Mouse (Mus musculus) hindbrain, embryonic 10.5 days (tissue): ENCODE data around the gene Ppp1r3d. TPM values are rescaled to one million over a fixed set of nuclear protein-coding genes. Genes with fewer than 3 reads are reported as not detected.

Source experiments
- DNase-seq: peaks from one replicate; pipeline ENCODE4 v3.0.0-alpha.2; 2017; ENCODE audit warnings: low spot score
- H3K27ac ChIP-seq: fragments of 300-500 bp; sonication (generic); 2 replicates; pipeline ENCODE4 v1.5.1; 2016; ENCODE audit warnings: mild to moderate bottlenecking, moderate library complexity
- H3K27me3 ChIP-seq: fragments of 300-500 bp; sonication (generic); 2 replicates; pipeline ENCODE4 v1.6.1; 2016; ENCODE audit warnings: mild to moderate bottlenecking; ENCODE audit not compliant: poor library complexity, insufficient read depth, severe bottlenecking
- H3K36me3 ChIP-seq: fragments of 300-500 bp; sonication (generic); 2 replicates; pipeline ENCODE4 v1.6.1; 2016; ENCODE audit warnings: mild to moderate bottlenecking, moderate library complexity
- H3K4me1 ChIP-seq: fragments of 300-500 bp; sonication (generic); replicated peaks from 2 replicates; pipeline ENCODE4 v1.6.1; 2016; ENCODE audit warnings: mild to moderate bottlenecking
- H3K4me3 ChIP-seq: fragments of 300-500 bp; sonication (generic); 2 replicates; pipeline ENCODE4 v1.5.1; 2016; ENCODE audit warnings: mild to moderate bottlenecking, moderate library complexity
- H3K9me3 ChIP-seq: fragments of 300-500 bp; sonication (generic); 2 replicates; pipeline ENCODE4 v1.6.1; 2016; ENCODE audit warnings: mild to moderate bottlenecking, moderate library complexity
- WGBS: fragments of 180-500 bp; shearing (Covaris S2); methylation state at CpG from one replicate; pipeline ENCODE4 v1.1.7; 2016; 5-methylcytosine and 5-hydroxymethylcytosine counted together
- polyA plus RNA-seq: library from polyadenylated mRNA; unstranded; fragments of >200 nt; fragmentation: Nextera tagmentation; extraction: Ambion mirVana; gene quantifications from 2 replicates; pipeline ENCODE4 v1.2.1, GENCODE M21; 2016

Gene Ppp1r3d
- polyA plus RNA-seq, 1 experiment from 2014 or later: 1.3 TPM

DNA sequence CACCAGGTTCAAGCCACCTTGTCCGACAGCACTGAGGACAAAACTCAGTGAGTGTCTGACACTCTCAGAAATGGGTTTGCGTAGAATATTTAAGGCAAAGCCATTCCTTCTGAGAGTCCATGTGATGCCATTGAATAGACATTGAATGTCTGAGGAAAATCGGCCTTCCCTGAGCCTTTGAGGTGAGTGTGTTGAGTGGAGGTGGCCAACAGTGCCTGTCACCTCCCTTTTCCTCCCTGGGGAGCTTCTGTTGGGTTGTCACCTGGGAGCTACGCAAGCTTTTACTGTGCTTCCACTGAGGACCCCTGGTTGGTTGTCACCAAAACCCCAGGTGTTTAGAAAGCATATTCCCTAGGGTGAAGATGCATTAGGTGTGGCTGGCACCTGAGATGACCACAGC lies 14.4 kb upstream of the Ppp1r3d start:
- H3K9me3 ChIP-seq: no peaks in the 10 kb centered on the region
- DNase-seq: no peak
- H3K27ac ChIP-seq: no peak overlapping the region
- H3K4me1 ChIP-seq: no peaks in the 10 kb centered on the region
- H3K4me3 ChIP-seq: no peak overlapping the region
- no peaks in the 10 kb centered on the region for H3K36me3 ChIP-seq
- WGBS: 88% methylated on average over 4 of the region's 4 CpGs
- no peaks in the 10 kb centered on the region for H3K27me3 ChIP-seq

DNA sequence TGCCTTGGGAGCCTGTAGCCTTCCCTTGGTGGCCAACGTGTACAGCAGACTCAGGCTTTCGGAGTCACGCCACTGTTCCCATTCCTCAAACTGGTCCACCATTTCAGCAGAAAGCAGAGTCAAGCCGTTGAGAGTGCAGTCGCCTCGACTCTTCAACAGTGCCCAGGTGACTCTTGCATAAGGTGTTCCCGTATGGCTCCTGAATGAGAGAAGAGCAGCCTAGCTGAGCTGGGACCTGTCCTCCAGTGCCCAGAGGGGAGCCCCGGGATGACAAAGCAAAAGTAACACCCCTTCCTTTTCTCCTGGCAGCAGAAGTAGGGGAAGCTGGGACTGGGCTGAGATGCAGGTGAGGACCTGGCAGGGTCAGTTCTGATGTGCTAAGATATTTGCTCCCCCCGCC lies 13.9 kb upstream of the Ppp1r3d start:
- DNase-seq: no peak
- Histone ChIP-seq H3K4me1 (no peaks in the 10 kb centered on the region), H3K27me3 (no peaks in the 10 kb centered on the region), H3K9me3 (no peaks in the 10 kb centered on the region), H3K36me3 (no peaks in the 10 kb centered on the region), H3K27ac (no peak overlapping the region), H3K4me3 (no peak overlapping the region)
- 82% methylated on average over 9 of the region's 9 CpGs for WGBS

DNA sequence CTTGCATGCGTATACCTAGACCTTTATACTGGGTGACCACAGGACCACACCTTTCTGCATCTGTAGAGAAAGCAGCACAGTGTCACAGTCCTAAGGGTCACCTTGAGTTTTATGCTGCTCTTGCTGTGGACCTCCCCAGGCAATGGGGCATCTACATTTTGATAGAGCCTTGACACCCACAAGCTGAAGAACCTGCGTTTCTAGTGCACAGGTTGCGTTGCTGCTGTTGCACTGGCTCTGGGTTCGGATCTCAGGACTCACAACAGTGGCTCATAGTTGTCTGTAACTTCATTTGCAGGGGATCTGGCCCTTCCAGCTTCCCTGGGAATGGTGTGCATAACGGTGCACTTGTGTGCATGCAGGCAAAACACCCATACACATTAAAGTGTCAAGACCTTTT lies 12.9 kb upstream of the Ppp1r3d start:
- no peak for DNase-seq
- Histone ChIP-seq H3K36me3 (no peaks in the 10 kb centered on the region), H3K27me3 (no peaks in the 10 kb centered on the region), H3K9me3 (no peaks in the 10 kb centered on the region), H3K4me3 (no peak overlapping the region), H3K4me1 (peaks cover 5% of the 10 kb centered on the region; the same call in 1 of the 2 replicates), H3K27ac (no peak overlapping the region)
- 88% methylated on average over 5 of the region's 5 CpGs for WGBS

GRCm38 (mm10) chr2:178426229-178426628 lies 12.0 kb upstream of the Ppp1r3d start:
- 0 out of 2 replicates have a peak, but pooled peaks cover under 1% of the 10 kb centered on the region for H3K27me3 ChIP-seq
- 52% methylated on average over 4 of the region's 4 CpGs for WGBS
- H3K36me3 ChIP-seq: no peaks in the 10 kb centered on the region
- DNase-seq: no peak
- H3K4me1 ChIP-seq: peaks cover 12% of the 10 kb centered on the region
- no peaks in the 10 kb centered on the region for H3K9me3 ChIP-seq
- H3K4me3 ChIP-seq: no peak overlapping the region
- no peak overlapping the region for H3K27ac ChIP-seq

DNA sequence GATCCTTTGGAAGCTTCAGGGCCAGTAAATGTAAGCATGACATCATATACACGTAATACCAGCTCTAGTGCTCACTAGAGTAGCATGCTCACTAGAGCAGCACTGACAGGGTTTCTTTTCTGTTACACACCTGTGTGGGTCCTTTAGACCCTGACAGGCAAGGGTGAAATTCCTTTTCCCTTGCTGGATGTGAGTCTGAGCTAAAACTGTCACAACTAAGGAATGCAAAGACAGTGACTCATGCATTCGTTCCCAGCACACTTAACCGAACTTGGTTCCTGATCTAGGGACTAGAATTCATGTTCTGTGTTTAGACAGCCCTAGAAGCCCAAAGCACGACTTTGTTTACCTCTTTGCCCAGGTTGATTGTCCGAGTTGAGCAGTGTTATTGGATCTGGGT lies 9.0 kb upstream of the Ppp1r3d start:
- Histone ChIP-seq H3K4me3 (no peak overlapping the region), H3K9me3 (no peaks in the 10 kb centered on the region), H3K36me3 (no peaks in the 10 kb centered on the region), H3K4me1 (peaks cover 19% of the 10 kb centered on the region), H3K27me3 (0 out of 2 replicates have a peak, but pooled peaks cover 3% of the 10 kb centered on the region), H3K27ac (peak overlapping the region; percentile 35; the same call in 1 of the 2 replicates)
- WGBS: 83% methylated on average over 5 of the region's 5 CpGs
- DNase-seq: no peak

DNA sequence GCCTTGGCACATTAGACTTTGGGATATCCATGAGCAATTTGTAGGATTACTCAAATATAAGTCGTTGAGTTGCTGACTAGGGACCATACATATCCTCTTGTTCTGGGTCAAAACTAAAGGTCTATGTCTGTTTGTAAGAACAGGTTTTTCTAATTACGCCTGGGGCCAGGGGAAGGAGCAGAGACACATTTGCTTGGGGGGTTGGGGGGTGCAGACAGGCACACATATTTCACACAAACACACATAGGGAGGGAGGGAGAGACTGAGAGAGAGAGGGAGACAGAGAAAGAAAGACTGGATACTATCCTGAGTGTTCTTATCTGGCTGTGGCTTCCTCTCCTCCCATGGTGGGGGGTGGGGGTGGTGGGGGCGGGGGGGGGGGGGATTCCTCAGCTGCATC lies 7.9 kb upstream of the Ppp1r3d start:
- H3K9me3 ChIP-seq: no peaks in the 10 kb centered on the region
- 46% methylated on average over 3 of the region's 3 CpGs for WGBS
- H3K4me3 ChIP-seq: no peak overlapping the region
- H3K27ac ChIP-seq: peak overlapping the region; percentile 50; the same call in 1 of the 2 replicates
- H3K4me1 ChIP-seq: peaks cover 19% of the 10 kb centered on the region
- no peaks in the 10 kb centered on the region for H3K36me3 ChIP-seq
- H3K27me3 ChIP-seq: 0 out of 2 replicates have a peak, but pooled peaks cover 3% of the 10 kb centered on the region
- no peak for DNase-seq

DNA sequence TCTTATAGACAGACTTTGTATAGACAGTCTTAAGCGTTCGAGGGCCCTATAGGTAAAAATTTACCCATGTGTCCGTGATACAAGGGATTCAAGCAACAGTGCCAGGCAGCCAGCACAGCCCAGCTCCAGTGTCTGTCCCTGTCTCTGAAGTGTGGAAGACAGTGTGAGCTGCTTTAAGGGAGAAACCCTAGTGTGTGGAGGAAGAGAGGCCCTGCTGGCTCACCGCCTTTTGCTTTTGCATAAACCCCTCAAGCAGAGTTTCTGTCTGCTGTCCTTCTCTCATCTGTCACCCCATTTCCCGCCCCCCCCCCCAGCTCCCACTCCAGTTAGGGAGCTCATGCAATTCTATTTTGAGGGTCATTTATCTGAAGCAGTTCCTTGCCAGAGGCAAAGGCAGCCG lies 7.3 kb upstream of the Ppp1r3d start:
- Histone ChIP-seq H3K9me3 (no peaks in the 10 kb centered on the region), H3K36me3 (no peaks in the 10 kb centered on the region), H3K27ac (peak overlapping the region; percentile 35; the same call in 1 of the 2 replicates), H3K4me3 (no peak overlapping the region), H3K27me3 (0 out of 2 replicates have a peak, but pooled peaks cover 3% of the 10 kb centered on the region), H3K4me1 (peaks cover 19% of the 10 kb centered on the region)
- DNase-seq: no peak
- WGBS: 49% methylated on average over 6 of the region's 6 CpGs

DNA sequence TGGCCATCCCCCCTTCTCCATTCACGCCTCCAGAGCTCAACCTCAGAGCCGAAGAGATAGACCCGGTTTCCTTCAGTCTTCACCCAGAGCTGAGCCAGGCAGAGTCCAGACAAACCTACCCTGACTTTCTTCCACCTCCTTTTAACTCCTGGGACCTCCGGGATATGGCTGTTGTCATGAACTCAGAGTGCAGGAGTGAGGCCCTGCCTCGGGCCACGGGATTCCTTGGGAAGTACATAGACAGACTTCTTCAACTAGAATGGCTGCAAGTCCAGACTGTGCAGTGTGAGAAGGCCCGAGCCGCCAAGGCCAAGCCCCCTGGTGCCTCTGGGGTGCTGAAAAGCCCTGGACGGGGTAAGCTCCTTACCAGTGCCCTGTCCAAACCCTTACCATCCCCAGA lies 6.3 kb upstream of the Ppp1r3d start:
- H3K4me1 ChIP-seq: peaks cover 19% of the 10 kb centered on the region
- WGBS: 77% methylated on average over 9 of the region's 9 CpGs
- no peak overlapping the region; the same call in 1 of the 2 replicates for H3K27ac ChIP-seq
- no peak for DNase-seq
- no peaks in the 10 kb centered on the region for H3K36me3 ChIP-seq
- no peak overlapping the region for H3K4me3 ChIP-seq
- H3K27me3 ChIP-seq: 0 out of 2 replicates have a peak, but pooled peaks cover 8% of the 10 kb centered on the region
- no peaks in the 10 kb centered on the region for H3K9me3 ChIP-seq

GRCm38 (mm10) chr2:178416970-178417369 lies 2.7 kb upstream of the Ppp1r3d start:
- Histone ChIP-seq H3K4me1 (peaks cover 35% of the 10 kb centered on the region), H3K27ac (no peak overlapping the region), H3K4me3 (no peak overlapping the region), H3K27me3 (peaks cover 42% of the 10 kb centered on the region), H3K36me3 (no peaks in the 10 kb centered on the region), H3K9me3 (no peaks in the 10 kb centered on the region)
- DNase-seq: no peak
- 72% methylated on average over 4 of the region's 4 CpGs for WGBS

DNA sequence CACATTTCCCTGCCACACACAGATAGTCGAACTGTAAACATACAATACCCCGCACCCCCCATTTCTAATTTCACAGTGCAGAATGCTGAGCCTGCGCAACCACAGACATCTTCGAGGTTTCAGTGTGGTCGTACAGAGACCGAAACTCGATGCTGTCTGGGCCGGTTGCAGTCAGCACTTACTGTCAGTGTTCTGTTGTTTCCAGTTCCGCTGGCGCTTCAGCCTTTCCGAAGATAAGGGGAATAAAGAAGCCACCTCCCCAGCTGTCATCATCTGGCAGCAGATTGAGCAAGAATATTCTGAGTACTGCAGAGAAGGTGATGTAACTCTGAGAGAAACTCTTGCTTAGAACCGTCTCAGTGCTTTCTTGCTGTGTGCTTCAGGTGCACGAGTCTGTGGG lies 2.2 kb upstream of the Ppp1r3d start:
- Histone ChIP-seq H3K4me3 (no peak overlapping the region), H3K27me3 (peaks cover 47% of the 10 kb centered on the region), H3K36me3 (no peaks in the 10 kb centered on the region), H3K27ac (no peak overlapping the region), H3K4me1 (peaks cover 31% of the 10 kb centered on the region), H3K9me3 (no peaks in the 10 kb centered on the region)
- DNase-seq: no peak
- 75% methylated on average over 13 of the region's 13 CpGs for WGBS

- peak overlapping the region; percentile 81; the same call in 1 of the 2 replicates for H3K27ac ChIP-seq
- no peak for DNase-seq
- peak overlapping the region; percentile 77 for H3K4me3 ChIP-seq
- peaks cover 46% of the 10 kb centered on the region for H3K27me3 ChIP-seq
- H3K36me3 ChIP-seq: no peaks in the 10 kb centered on the region
- WGBS: 38% methylated on average over 3 of the region's 3 CpGs
- no peaks in the 10 kb centered on the region for H3K9me3 ChIP-seq
- H3K4me1 ChIP-seq: peaks cover 23% of the 10 kb centered on the region
These were observed 827 bp upstream of the Ppp1r3d start for GRCm38 (mm10) chr2:178415150-178415448.

DNA sequence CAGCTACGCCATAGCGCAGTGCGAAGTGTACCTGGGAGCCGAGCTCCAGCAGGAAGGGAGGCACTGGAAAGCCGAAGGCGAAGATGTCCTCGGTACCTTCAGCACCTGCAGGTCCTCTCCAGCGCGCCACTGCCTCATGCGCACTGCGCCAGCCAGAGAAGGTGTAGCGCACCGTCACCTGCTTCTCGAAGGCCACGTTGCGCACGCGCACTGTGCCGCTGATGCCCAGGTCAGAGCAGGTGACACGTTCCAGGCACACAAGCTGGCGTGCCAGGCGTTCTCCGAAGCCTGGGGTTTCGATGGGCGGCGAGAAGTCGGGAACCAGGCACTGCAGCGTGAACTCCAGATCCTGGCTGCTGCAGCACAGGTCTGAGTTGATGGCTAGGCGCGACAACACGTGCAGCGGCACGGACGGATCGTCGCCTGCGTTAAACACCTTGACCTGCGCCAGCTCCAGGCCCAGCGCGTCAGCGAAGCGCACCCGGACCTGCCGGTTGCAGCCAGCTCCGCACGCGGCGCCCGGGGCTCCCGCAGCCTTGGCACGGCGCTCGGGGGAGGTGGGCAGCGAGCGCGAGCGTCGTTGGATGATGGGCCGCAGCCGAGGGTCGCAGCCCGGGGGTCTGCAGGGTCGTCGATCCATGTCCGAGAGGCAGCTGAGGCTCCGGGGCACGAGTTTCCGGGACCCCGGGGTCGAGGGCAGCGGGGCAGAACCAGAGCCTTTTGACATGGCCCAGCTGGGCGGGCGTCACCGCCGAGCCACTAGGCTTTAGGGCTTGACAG lies 601 bp downstream of the Ppp1r3d start:
- Histone ChIP-seq H3K36me3 (no peaks in the 10 kb centered on the region), H3K9me3 (no peaks in the 10 kb centered on the region), H3K27ac (peak overlapping the region; percentile 81), H3K4me3 (peak overlapping the region; percentile 77), H3K4me1 (peaks cover 23% of the 10 kb centered on the region), H3K27me3 (peaks cover 46% of the 10 kb centered on the region)
- DNase-seq: peak; percentile 23
- 18% methylated on average over 75 of the region's 75 CpGs for WGBS

GRCm38 (mm10) chr2:178413081-178413480 lies 1.2 kb downstream of the Ppp1r3d start:
- no peaks in the 10 kb centered on the region for H3K36me3 ChIP-seq
- H3K27me3 ChIP-seq: peaks cover 46% of the 10 kb centered on the region
- DNase-seq: peak; percentile 25
- H3K27ac ChIP-seq: no peak overlapping the region
- WGBS: 68% methylated on average over 13 of the region's 13 CpGs
- peaks cover 23% of the 10 kb centered on the region for H3K4me1 ChIP-seq
- peak overlapping the region; percentile 77; the same call in 1 of the 2 replicates for H3K4me3 ChIP-seq
- no peaks in the 10 kb centered on the region for H3K9me3 ChIP-seq
